Mouse (Mus musculus): ENCODE measurements around the gene Lrig1. TPM values are rescaled to one million over a fixed set of nuclear protein-coding genes. Genes with fewer than 3 reads are reported as not detected.

Gene Lrig1
- total and polyA plus RNA-seq, 2 experiments from 2014 or later: 10.7 to 53.3 TPM

GRCm38 (mm10) chr6:94666432-94667119 is 33.4 kb downstream of the Lrig1 start:
- TF ChIP-seq CTCF (IDR thresholded peaks at IDR 0.05; ENCODE audit: low read depth): no peak
- Histone ChIP-seq H3K9me3 (ENCODE audit: low read length) (no peaks in the 10 kb centered on the region), H3K36me3 (ENCODE audit: insufficient read depth) (no peaks in the 10 kb centered on the region), H3K9ac (no peak overlapping the region), H3K27ac (ENCODE audit: low read depth, low read length) (no peak overlapping the region), H3K27me3 (ENCODE audit: insufficient read depth, low read length) (no peaks in the 10 kb centered on the region), H3K4me2 (ENCODE audit: low read depth) (no peak overlapping the region), H3K4me1 (ENCODE audit: insufficient read depth) (no peaks in the 10 kb centered on the region), H3K4me3 (ENCODE audit: low read depth, low read length) (no peak overlapping the region)
- 54% methylated on average over 7 of the region's 7 CpGs for WGBS
- DNase-seq (no peak), ATAC-seq (no peak)

GRCm38 (mm10) chr6:94665677-94666076 is 34.3 kb downstream of the Lrig1 start:
- Histone ChIP-seq H3K4me2 (ENCODE audit: low read depth) (no peak overlapping the region), H3K36me3 (ENCODE audit: insufficient read depth) (no peaks in the 10 kb centered on the region), H3K9ac (no peak overlapping the region), H3K4me1 (ENCODE audit: insufficient read depth) (no peaks in the 10 kb centered on the region), H3K9me3 (ENCODE audit: low read length) (no peaks in the 10 kb centered on the region), H3K27ac (ENCODE audit: low read depth, low read length) (no peak overlapping the region), H3K27me3 (ENCODE audit: insufficient read depth, low read length) (no peaks in the 10 kb centered on the region), H3K4me3 (ENCODE audit: low read depth, low read length) (no peak overlapping the region)
- no peak for ATAC-seq
- 76% methylated on average over 1 of the region's 1 CpGs for WGBS
- no peak for TF ChIP-seq CTCF (IDR thresholded peaks at IDR 0.05; ENCODE audit: low read depth)
- no peak for DNase-seq

DNA sequence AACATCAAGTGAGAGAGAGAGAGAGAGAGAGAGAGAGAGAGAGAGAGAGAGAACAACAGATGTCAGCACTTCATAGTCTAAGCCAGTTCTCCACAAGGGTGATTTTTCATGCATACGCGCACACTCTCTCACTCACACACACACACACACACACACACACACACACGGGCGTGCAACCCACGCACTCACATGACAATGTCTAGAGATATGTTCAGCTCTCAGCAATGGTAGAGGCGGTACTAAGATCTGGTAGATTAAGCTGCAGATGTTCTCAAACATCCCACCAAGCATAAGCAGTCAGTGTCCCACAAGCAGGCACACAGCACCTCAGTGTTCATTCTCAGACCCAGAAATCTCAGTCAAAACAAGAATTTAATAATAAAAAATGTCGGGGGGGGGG is 34.7 kb downstream of the Lrig1 start:
- no peak overlapping the region for H3K4me3 ChIP-seq (ENCODE audit: low read depth, low read length)
- H3K36me3 ChIP-seq (ENCODE audit: insufficient read depth): no peaks in the 10 kb centered on the region
- DNase-seq (no peak), ATAC-seq (peak; percentile 23; the same call in 1 of the 2 replicates)
- no peak overlapping the region for H3K9ac ChIP-seq
- 74% methylated on average over 7 of the region's 7 CpGs for WGBS
- H3K9me3 ChIP-seq (ENCODE audit: low read length): no peaks in the 10 kb centered on the region
- H3K27ac ChIP-seq (ENCODE audit: low read depth, low read length): no peak overlapping the region
- no peaks in the 10 kb centered on the region for H3K4me1 ChIP-seq (ENCODE audit: insufficient read depth)
- no peak for TF ChIP-seq CTCF (IDR thresholded peaks at IDR 0.05; ENCODE audit: low read depth)
- no peak overlapping the region for H3K4me2 ChIP-seq (ENCODE audit: low read depth)
- no peaks in the 10 kb centered on the region for H3K27me3 ChIP-seq (ENCODE audit: insufficient read depth, low read length)

- Histone ChIP-seq H3K27ac (ENCODE audit: low read depth, low read length) (no peak overlapping the region), H3K27me3 (ENCODE audit: insufficient read depth, low read length) (no peaks in the 10 kb centered on the region), H3K4me3 (ENCODE audit: low read depth, low read length) (no peak overlapping the region), H3K9me3 (ENCODE audit: low read length) (no peaks in the 10 kb centered on the region), H3K4me1 (ENCODE audit: insufficient read depth) (no peaks in the 10 kb centered on the region), H3K4me2 (ENCODE audit: low read depth) (no peak overlapping the region), H3K9ac (no peak overlapping the region), H3K36me3 (ENCODE audit: insufficient read depth) (no peaks in the 10 kb centered on the region)
- TF ChIP-seq CTCF (IDR thresholded peaks at IDR 0.05; ENCODE audit: low read depth): no peak
- ATAC-seq (no peak), DNase-seq (no peak)
- 83% methylated on average over 6 of the region's 6 CpGs for WGBS
Observed at GRCm38 (mm10) chr6:94664000-94664399, 36.0 kb downstream of the Lrig1 start.

- Histone ChIP-seq H3K36me3 (ENCODE audit: insufficient read depth) (no peaks in the 10 kb centered on the region), H3K9me3 (ENCODE audit: low read length) (no peaks in the 10 kb centered on the region), H3K9ac (no peak overlapping the region), H3K27me3 (ENCODE audit: insufficient read depth, low read length) (no peaks in the 10 kb centered on the region), H3K4me2 (ENCODE audit: low read depth) (no peak overlapping the region), H3K4me1 (ENCODE audit: insufficient read depth) (no peaks in the 10 kb centered on the region), H3K27ac (ENCODE audit: low read depth, low read length) (no peak overlapping the region), H3K4me3 (ENCODE audit: low read depth, low read length) (no peak overlapping the region)
- TF ChIP-seq CTCF (IDR thresholded peaks at IDR 0.05; ENCODE audit: low read depth): no peak
- DNase-seq (no peak), ATAC-seq (no peak)
- 84% methylated on average over 9 of the region's 9 CpGs for WGBS
Observed at GRCm38 (mm10) chr6:94661923-94662322, 38.0 kb downstream of the Lrig1 start.

DNA sequence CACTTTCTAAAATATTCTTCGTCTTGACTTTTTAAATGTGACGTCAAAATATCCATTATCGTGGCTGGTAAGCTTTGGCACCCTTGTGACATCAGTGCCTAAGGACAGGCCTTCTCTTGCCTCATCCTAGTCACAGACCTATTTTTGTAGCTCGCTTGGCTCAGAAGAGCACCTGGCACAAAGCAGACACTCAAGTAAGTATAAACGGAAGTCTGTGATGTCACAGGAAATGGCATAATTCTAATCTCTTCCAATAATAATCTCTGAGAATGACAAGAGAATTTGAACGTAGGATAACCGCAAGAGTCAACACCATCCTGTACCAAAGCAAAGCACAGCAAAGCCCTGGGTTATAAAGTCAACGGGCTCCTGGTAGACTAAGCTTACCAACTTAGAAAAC is 38.6 kb downstream of the Lrig1 start:
- no peak overlapping the region for H3K4me2 ChIP-seq (ENCODE audit: low read depth)
- H3K36me3 ChIP-seq (ENCODE audit: insufficient read depth): no peaks in the 10 kb centered on the region
- 91% methylated on average over 8 of the region's 8 CpGs for WGBS
- DNase-seq (no peak), ATAC-seq (no peak)
- no peak for TF ChIP-seq CTCF (IDR thresholded peaks at IDR 0.05; ENCODE audit: low read depth)
- H3K9ac ChIP-seq: no peak overlapping the region
- H3K9me3 ChIP-seq (ENCODE audit: low read length): no peaks in the 10 kb centered on the region
- no peak overlapping the region for H3K4me3 ChIP-seq (ENCODE audit: low read depth, low read length)
- no peak overlapping the region for H3K27ac ChIP-seq (ENCODE audit: low read depth, low read length)
- H3K4me1 ChIP-seq (ENCODE audit: insufficient read depth): 0 out of 2 replicates have a peak, but pooled peaks cover 1% of the 10 kb centered on the region
- H3K27me3 ChIP-seq (ENCODE audit: insufficient read depth, low read length): no peaks in the 10 kb centered on the region

DNA sequence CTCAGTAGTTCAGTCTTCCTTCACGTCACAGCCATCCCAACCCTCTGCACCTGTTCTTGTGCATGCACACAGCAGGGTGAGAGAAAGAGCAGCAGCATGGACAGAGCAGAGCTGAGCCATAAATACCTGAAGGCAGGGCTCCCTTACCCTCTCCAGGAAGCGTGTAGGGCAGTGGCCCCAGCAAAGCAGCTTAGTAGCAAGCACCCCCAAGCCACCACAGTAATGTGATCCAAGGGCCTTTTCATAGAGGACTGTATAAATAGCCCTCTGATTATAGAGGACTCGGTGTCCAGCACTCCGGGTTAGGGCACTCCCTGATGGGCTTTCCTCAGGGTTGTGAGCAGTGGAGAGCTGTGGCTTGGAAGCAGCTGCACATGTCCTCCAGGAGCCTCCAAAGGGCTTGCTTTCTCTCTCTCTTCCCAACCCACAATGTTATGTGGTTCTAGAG is 40.0 kb downstream of the Lrig1 start:
- H3K4me3 ChIP-seq (ENCODE audit: low read depth, low read length): no peak overlapping the region
- no peak overlapping the region for H3K4me2 ChIP-seq (ENCODE audit: low read depth)
- DNase-seq: no peak
- 0 out of 2 replicates have a peak, but pooled peaks cover 9% of the 10 kb centered on the region for H3K4me1 ChIP-seq (ENCODE audit: insufficient read depth)
- TF ChIP-seq CTCF (IDR thresholded peaks at IDR 0.05; ENCODE audit: low read depth): no peak
- ATAC-seq: no peak
- no peak overlapping the region for H3K27ac ChIP-seq (ENCODE audit: low read depth, low read length)
- H3K27me3 ChIP-seq (ENCODE audit: insufficient read depth, low read length): no peaks in the 10 kb centered on the region
- no peaks in the 10 kb centered on the region for H3K36me3 ChIP-seq (ENCODE audit: insufficient read depth)
- 73% methylated on average over 4 of the region's 4 CpGs for WGBS
- H3K9ac ChIP-seq: no peak overlapping the region
- H3K9me3 ChIP-seq (ENCODE audit: low read length): no peaks in the 10 kb centered on the region

All from forebrain, postnatal 0 days (tissue).